Mouse (Mus musculus) cerebellum, adult 11-12 months (tissue): ENCODE data around the gene Slc34a1.

ENCODE experiments used
- DNase-seq: peaks from one replicate; pipeline ENCODE4 v3.0.0; 2022

The Slc34a1 gene

GRCm38 (mm10) chr13:55398088-55398487 is at the start of gene Slc34a1:
Gene Slc34a1 (plus strand): TSS chr13:55398187.
- no peak for DNase-seq

- DNase-seq = no peak
These were observed 36.8 kb upstream of the Slc34a1 start for GRCm38 (mm10) chr13:55361145-55361544.

DNA sequence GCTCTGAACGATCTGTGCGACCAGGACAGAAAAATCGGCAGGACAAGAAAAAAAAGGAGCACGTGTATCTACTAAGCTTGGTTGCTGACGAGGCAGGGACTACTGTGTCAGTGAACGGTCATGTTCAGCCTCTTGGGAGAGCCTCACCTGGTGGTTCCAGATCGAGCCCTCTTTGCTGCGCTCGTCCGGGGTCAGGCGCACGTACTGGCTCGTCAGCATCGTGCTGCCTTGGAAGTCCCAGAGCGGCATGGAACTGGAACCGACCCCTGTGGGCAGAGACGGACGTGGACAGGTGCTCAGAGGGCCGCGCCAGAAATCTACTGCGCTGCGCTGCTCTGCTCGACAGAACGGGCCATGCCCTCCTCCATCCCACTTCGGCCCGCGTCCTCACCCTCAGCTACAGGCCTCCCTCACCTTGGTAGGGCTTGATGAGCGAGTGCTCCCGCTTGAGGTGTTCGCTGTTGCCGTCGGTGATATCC is 36.0 kb upstream of the Slc34a1 start:
- DNase-seq = no peak

DNA sequence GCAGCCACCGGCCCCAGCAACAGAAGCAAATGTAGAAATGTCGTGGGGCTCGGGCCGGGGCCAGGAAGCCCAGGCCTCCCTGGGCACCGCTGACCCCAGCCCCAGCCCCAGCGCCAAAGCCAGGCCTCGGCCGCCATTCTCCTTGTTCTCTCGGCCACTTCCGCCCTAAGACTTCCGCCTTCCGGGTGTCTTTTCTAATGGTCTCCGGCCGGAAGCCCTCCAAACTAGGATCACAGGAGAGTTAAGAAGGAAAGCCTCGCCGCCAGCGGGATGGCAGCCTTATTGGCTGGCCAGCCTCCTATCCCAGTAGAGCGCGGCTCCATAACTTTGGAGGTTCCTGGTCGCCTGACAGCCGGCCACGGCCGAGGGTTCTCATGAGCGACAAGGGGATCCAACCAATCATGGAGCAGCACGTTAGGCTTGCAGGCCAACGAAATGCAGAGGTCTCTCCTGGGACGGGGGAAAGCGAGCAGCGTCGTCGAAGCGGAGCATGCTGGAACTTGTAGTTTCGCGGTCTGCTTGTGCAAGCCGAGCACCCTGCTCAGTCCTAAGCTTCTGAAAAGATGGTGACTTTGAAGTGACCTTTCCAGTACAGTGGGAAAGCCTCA is 35.4 kb upstream of the Slc34a1 start, which contains the start of gene Lman2:
Lman2 (minus strand) TSS at position 331 of the 608 bp plus-strand sequence.
- peak; percentile 97 for DNase-seq

DNA sequence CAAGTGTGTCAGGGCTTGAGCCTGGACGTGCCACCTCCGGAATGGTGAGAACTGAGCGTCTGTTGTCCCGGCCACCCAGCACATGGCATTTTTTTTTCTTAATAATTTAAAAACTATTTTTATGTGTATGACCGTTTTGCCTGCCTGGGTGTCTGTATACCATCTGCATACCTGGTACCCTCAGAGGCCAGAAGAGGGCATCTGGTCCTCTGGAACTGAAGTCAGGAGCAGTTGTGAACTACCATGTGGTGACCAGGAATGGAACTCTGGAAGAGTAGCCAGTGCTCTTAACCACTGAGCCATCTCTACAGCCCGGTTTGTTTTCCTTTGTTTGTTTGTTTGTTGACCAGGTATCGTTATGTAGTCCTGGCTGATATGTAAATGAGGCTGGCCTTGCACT is 29.6 kb upstream of the Slc34a1 start:
- DNase-seq = no peak

GRCm38 (mm10) chr13:55369531-55370114 is 28.4 kb upstream of the Slc34a1 start, which contains the start of gene Rgs14:
Gene Rgs14 (plus strand): TSS chr13:55369732.
- DNase-seq = no peak

DNA sequence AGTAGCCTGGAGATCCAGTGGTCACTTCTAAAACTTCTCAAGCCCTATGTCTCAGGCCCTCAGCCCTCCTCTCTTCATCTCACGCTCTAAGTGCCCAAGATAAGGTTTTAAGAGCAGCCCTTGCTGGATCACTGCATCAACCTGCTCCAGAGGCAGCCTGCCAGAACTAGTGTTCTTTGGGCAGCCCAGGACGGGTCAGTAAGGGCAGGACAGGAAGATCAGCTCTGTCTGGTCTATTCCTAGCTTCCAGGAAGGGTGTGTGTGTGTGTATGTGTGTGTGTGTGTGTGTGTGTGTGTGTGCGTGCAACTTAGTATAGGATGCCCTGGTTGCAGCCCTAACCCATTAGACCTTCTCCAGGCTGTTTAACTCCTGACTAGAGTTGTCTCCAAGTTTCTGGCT is 27.8 kb upstream of the Slc34a1 start:
- no peak for DNase-seq

DNA sequence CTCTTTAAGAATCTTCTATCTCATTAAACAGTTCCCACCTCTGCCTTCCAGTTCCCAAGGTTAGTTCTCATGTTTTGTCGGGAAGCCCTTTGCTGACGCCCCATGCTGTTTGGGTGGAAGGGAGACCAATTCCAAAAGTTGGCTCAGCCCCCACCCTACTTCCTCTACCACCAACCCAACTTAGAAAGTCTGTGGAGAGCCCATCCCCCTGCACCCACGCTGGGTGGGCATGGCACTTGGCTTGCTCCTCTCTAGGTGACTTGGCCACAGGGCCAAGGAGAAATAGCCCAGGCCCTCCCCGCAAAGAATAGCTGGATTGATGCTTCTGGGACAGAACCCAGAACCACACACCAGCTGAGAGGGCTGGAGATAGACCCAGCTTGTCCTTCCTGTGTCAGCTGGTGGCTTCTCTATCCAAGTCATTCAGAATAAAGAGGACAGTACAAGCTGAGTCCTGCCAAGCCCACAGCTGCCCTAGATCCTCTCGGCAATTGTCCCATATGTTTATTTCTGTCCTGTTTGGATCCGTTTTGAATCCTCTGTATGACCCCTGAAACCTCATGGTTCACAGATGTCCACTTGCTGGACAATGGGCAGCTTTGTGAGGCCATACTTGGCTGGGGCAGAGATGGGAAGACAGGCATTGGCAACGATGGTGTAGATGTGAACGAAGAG is 26.8 kb upstream of the Slc34a1 start:
- DNase-seq = peak; percentile 36

- DNase-seq = no peak
These were observed 26.2 kb upstream of the Slc34a1 start for GRCm38 (mm10) chr13:55371740-55372139.

- DNase-seq = no peak
These were observed 23.6 kb upstream of the Slc34a1 start for GRCm38 (mm10) chr13:55374206-55374924.

- no peak for DNase-seq
These were observed 22.1 kb upstream of the Slc34a1 start for GRCm38 (mm10) chr13:55375877-55376276.

- DNase-seq = no peak
These were observed 18.9 kb upstream of the Slc34a1 start for GRCm38 (mm10) chr13:55378907-55379580.

- no peak for DNase-seq
These were observed 16.2 kb upstream of the Slc34a1 start for GRCm38 (mm10) chr13:55381790-55382189.

- DNase-seq = no peak
These were observed 7.3 kb upstream of the Slc34a1 start for GRCm38 (mm10) chr13:55390644-55391043.

DNA sequence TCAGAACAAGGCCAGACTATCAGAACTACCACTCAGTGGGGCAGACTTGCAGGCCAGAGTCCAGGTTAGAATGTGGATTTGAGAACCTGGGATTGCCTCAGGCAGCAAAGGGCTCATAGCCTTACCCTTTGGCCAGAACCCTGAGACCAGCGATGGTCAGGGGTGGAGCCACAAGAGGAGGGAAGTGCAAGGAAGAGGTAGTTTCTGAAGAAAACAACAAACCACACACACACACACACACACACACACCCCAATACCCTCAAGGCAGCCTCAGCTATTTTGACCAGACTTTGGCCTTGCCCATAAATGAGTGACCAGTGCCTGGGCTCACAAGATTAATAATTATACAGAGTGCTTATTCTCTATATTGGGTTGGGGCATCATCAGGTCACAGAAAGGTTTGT is 6.4 kb upstream of the Slc34a1 start:
- DNase-seq = no peak

DNA sequence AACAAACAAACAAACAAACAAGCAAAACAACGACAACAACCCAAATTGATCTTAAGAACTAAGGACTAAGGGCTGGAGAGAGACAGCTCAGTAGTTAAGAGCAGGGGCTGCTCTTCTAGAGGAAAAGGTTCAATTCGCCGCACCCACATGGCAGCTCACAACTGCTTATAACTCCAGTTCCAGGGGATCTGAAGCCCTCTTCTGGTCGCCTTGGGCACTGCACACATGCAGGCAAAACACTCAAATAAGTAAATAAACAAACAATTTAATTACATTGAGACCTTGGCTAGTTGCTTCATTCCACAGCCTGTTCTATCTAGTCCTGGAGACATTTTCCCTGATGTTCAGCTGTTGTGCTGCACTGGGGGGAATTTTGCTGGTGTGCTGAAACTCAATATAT is 5.1 kb upstream of the Slc34a1 start:
- DNase-seq = no peak

GRCm38 (mm10) chr13:55399300-55400038 is 1.5 kb downstream of the Slc34a1 start:
- no peak for DNase-seq

- no peak for DNase-seq
These were observed 2.0 kb downstream of the Slc34a1 start for GRCm38 (mm10) chr13:55400039-55400346.

DNA sequence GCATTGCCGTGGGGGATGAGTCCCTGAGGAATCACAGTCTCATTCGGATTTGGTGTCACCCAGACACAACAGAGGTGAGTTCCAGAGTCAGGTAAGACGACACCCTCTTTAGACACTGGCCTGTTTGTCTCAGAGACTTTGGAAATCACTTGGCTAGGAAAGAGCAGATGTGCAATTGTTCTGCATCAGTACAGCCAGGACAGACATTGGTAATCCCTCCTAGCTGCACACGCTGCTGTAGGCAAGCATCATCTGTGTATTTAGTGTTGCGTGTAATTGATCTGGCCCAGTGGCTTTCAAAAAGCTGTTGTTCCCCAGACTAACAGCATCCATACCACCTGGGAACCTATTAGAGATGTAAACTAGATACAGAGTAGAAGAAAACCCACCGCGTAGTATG is 5.3 kb downstream of the Slc34a1 start:
- DNase-seq = no peak

GRCm38 (mm10) chr13:55403935-55404852 is 6.2 kb downstream of the Slc34a1 start:
- DNase-seq = no peak
